Mouse (Mus musculus) c-Kit-negative CD71-positive TER-119-positive erythroid progenitor cells, embryonic 14.5 days (primary cell): ENCODE measurements around the gene Chp2.
A peak's percentile ranks its signal among the peaks of the same experiment; 100 is the strongest.
"Not testable (repeated sequence)": the region's sequence is repeated elsewhere in the genome, so short reads cannot be mapped to it uniquely, and the experiment has no call there.

Experiments used
- DNase-seq: peaks from one replicate; pipeline ENCODE4 v3.0.0-alpha.2; 2013; ENCODE audit warnings: low read depth, low spot score

Gene Chp2

DNA sequence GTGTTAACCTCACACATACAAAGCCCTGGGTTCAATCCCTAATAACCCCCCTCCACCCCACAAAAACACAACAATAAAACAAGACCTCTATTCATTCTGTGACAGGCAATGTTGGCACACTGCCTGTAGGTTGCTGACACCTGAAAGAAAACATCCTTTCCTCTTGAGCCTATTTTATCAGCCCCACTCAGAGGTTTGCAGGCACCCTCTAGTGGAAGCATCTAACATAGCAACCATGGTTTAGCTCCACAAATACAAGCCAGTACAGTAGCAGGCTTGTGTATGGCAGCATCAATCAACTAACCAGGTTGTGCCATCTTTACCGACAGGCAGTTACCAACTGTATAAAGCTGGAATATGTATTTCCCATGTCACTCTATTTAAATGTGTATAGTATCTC is 23.0 kb downstream of the Chp2 start:
- DNase-seq, result no peak

DNA sequence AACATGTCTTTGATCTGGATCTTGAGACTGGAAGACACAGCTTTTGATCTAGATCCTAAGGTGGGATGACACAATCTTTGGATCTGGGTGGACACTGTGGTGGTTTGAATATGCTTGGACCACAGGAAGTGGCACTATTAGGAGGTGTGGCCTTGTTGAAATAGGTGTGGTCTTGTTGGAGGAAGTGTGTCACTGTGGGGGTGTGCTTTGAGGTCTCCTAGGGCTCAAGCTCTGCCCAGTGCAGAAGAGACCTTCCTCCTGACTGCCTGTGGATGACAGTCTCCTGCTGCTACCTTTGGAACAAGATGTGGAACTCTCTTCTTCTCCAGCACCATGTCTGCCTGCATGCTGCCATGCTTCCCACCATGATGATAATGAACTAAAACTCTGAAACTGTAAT is 23.4 kb downstream of the Chp2 start:
- DNase-seq, result not testable (repeated sequence)

DNA sequence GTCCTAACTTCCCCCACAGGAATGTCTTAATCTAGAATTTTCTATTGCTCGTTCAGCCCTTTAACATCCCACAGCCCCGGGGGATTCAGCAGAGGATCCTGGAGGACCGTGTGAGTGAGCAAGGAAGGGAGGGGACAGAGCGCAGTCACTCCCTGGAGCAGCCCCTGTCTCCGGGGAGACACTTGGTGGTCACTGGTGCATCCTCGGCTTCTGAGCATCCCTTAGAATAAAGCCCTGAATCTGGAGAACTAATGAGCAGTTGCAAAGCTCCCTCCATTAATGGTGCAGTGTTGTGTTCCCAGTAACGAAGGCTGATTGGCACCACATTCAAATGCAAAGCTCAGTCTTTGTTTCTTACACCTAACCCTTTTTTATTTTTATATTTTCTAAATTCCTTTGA is 24.9 kb downstream of the Chp2 start:
- DNase-seq, result no peak

DNA sequence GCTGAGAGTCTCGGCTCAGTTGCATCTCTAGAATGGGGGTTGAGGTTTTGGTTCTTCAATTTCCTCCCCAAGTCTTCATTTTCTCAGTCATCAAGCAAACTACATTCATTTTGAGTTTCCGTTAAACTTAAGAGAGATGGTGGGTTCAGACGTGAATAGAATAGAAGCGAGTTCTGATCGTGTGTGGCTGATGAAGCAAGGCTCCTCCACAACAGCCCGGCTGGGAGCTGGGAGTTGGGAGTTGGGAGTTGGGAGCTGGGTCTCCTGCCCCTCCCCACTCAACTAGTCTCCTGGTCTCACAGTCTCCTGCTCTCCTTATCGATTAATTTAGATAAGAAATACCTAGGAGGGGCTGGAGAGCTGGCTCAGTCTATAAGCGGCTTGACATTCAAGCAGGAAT is 25.3 kb downstream of the Chp2 start:
- no peak for DNase-seq

DNA sequence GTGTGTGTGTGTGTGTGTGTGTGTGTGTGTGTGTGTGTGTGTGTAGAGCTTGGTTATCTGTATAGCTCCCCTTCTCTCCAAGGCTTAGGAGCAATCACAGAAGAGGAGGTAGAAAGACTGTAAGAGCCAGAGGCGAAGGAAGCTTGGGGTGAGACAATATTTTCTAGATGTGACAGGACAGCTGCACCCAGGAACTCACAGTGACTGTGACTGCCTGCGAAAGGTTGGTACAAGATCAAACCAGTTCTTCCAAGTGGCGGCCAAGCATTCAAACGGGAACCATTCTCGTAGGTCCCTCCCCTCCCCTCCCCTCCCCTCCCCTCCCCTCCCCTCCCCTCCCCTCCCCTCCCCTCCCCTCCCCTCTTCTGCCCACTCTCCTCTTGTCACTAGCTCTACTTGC is 26.7 kb downstream of the Chp2 start:
- DNase-seq, result no peak

DNA sequence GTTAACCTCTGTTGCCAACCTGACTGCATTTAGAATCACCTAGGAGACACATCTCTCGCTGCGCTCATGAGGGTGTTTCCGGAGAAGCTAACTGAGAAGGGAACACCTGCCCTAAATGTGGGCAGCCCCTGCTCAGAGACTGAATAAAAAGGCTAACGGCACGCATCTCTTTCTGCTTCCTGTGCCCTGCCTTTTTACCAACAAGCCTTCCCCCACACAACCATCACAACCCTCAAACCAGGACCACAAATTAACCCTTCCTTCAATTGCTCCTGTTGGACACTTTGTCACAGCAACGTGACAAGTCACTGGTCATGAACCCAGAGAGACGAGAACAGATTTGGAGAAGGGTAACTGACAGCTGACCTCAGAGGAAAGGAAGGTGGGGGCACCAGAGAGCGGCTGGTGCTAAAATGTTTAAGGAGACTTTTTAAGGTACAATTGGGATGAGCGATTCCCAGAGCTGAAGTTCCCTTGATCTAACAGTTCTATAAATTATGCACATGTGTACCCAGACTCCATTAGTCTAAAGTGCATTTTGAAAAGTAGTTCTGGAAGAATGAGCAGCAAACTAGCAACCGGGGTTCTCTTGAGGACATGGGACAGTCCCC is 28.1 kb downstream of the Chp2 start:
- no peak for DNase-seq

DNA sequence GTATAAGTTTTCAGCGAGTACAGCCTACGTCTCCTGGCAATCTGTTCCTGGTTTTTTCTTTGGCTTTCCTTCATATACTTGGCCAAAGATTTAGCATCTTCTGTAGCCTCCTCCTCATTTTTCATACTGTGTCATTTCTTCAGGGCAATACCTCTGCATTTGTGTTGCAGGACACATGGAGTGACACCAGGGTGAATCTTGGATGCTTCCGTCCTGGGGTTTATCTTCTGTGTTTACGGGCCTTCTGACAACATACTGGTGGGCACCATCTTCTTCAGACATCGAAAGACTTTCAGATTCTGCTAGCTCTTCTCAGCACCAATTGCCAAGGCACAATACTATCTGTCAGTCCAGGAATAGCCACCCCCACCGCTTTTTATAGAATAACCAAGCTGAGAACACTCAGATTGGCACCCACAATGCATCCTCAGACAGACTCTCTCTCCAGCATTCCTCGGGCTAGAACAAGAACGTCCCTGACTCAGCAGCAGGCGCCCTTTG is 30.1 kb downstream of the Chp2 start:
- no peak for DNase-seq

DNA sequence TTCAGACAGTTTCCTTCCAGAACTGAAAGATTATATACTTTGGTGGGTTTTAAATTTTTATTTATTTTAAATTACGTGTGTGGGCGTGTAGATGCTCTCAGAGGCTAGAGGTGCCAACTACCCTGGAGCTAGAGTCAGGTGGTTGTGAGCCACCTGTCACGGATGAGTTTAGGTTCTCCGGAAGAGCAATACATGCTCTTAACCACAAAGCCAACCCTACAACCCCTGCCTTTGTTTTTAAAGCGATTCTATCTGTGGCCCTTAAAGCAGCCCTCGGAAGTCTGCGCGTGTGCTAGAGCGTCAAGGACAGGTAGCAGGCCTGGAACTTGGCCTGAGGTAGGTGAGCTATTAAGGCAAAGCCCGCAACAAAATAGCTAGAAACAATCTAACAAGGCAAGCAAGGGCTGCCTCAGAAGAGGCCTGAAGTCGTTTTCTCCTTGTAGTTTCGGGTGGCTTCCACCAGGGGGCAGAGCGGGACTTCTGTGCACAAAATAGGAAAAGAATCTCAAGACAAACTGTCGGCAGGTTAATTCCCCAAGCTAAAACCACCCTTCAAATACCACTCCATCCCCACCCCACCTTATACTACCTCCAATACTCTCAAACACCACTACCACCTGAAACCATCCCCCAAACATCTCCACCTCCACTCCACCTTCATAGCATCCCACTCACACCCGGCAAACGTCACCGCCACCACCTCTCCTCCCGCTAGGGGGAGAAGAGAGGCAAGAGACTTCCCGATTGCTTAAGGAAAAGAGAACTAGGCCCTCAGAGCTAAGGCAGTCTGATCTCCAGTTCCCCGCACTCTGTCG is 32.1 kb downstream of the Chp2 start:
- peak; percentile 13 for DNase-seq

DNA sequence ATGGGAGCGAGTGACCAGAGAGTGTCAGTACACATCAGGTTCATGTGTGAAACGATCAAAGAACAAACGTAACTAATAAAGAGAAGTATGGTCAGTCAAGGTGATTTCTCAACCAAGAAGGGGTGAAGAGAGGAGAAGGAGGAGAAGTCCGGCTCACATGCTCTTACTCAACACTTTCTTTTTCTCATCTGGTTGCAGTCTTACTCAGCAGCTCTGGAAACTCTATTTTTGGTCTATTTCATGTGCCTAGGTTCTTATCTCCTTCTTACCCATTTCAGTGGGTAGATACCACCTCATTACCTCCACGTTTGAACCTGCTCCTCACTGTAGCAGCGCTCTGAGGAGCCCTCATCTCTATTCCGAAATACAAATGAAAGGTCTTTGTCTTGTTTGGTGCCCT is 37.4 kb downstream of the Chp2 start:
- no peak for DNase-seq

DNA sequence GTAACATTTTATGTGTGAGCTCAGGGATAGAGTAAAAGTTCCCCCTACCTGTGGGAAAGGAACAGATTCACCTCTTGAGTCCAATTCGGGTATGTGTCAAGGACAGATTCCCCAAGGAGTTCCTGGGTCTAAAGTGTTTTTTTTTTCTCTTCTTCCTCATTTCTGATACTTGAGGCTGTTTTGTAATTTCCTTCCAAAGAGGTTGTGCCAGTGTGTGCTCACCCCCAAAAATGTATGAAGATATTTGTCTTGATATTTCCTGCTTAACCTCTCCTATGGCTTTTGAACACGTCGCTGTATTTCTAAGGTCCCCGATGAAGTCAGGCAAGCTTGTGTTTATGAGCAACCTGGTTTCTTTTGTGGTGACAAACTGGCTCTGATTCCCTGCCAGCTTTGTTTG is 39.2 kb downstream of the Chp2 start:
- DNase-seq, result no peak

DNA sequence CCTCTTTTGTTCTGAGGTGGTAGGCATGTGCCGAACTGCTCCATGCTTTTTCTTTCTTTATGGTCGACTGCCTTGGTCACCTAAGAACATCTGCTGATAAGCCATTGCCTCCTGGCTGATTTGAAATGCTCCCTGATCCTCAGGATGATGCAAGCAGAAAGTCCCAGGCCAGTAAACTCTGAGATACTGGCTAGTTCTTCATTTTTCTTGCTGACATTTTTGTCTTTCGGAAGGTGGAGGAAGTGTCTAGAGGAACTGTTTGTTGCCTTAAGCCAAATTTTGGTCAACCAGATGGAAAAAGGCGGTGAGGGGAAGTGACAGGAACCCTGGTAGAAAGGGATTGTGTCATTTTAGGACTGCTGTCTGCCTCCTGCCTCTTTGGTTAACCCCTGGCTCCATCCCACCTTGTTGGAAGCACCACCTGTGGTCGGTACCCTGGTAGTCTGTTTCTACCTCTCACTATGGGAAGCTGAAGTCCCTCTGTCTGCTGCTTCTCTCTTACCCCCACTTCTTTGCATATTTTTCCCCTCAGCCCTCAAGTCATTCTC is 40.8 kb downstream of the Chp2 start:
- no peak for DNase-seq

DNA sequence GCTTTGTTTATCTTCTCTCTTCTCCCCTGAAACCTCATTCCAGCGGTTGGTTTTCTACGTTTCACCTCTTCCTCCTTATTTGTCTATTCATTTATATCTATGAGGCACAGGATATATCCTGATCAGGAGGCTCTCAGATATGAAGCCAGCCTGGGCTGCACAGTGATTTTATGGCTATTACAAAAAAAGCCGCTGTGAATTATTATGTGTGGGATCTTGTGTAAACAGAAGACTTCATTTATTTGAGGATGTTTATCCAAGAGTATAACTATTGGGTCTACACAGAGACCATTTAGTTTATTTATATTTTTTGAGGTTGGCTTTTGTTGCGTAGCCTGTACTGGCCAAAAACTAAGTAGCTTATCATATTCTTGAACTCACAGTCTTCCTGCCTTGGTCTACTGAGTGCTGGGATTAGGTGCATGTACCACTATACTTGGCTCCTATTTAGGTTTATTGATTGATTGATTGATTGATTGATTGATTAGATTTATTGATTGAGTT is 49.7 kb downstream of the Chp2 start:
- no peak for DNase-seq

DNA sequence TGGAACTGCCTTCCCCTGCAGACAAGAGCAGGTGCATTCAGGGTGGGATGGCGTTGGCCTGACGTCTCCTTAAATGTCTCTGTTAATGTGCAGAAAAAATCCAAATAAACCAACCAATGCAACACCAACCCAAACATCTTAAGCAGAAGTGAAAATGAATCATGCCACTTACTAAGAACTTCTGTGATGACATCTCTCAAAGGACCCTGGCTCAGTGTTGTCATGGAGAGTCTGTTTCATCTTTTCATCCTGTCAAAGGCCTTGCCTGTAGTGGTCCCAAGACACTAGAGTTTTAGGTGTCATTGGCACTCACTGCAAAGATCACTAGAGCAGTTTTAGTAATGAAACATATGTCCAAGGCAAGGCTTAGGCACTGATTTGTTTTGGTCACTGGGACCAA is 53.0 kb downstream of the Chp2 start:
- no peak for DNase-seq
